Mouse (Mus musculus): ENCODE measurements at regions not wholly inside any gene's neighbourhood (a gene's known extent, or its start where the extent isn't known, plus 50 kb on each side); places are given as distances from the start of the nearest gene placed in this dataset.

- no peak for TF ChIP-seq POLR2A (IDR thresholded peaks at IDR 0.05; ENCODE audit: extremely low read depth, insufficient read depth, low read length)
- no peak for TF ChIP-seq CTCF (IDR thresholded peaks at IDR 0.05; ENCODE audit: low read depth, low read length)
Observed at GRCm38 (mm10) chr1:36009010-36009619, 59.1 kb upstream of the Hs6st1 start.
